Mouse (Mus musculus) cerebellum, adult 9-10 months (tissue): ENCODE measurements at regions not wholly inside any gene's neighbourhood (a gene's known extent, or its start where the extent isn't known, plus 50 kb on each side); places are given as distances from the start of the nearest gene placed in this dataset.

Experiments used
- DNase-seq: peaks from one replicate; pipeline ENCODE4 v3.0.0; 2022

GRCm38 (mm10) chr9:40617676-40618062 is 52.7 kb upstream of the Gm21915 start:
- no peak for DNase-seq

- no peak for DNase-seq
Observed at GRCm38 (mm10) chr9:40617036-40617675, 53.3 kb upstream of the Gm21915 start.

- DNase-seq: peak; percentile 91
Observed at GRCm38 (mm10) chr9:40616426-40617035, 53.9 kb upstream of the Gm21915 start.

GRCm38 (mm10) chr9:40615891-40616290 is 54.5 kb upstream of the Gm21915 start:
- no peak for DNase-seq

- no peak for DNase-seq
Observed at GRCm38 (mm10) chr9:40614071-40614470, 56.3 kb upstream of the Gm21915 start.

- no peak for DNase-seq
Observed at GRCm38 (mm10) chr9:40613182-40613581, 57.2 kb upstream of the Gm21915 start.

- DNase-seq: no peak
Observed at GRCm38 (mm10) chr9:40612755-40613154, 57.7 kb upstream of the Gm21915 start.

GRCm38 (mm10) chr9:40612312-40612711 is 58.1 kb upstream of the Gm21915 start:
- no peak for DNase-seq

- DNase-seq: no peak
Observed at GRCm38 (mm10) chr9:40611626-40612025, 58.8 kb upstream of the Gm21915 start.

- DNase-seq: no peak
Observed at GRCm38 (mm10) chr9:40608596-40608995, 61.8 kb upstream of the Gm21915 start.

- DNase-seq: no peak
Observed at GRCm38 (mm10) chr9:40607941-40608340, 62.5 kb upstream of the Gm21915 start.

GRCm38 (mm10) chr9:40603521-40603920 is 66.9 kb upstream of the Gm21915 start:
- DNase-seq: no peak

GRCm38 (mm10) chr9:40598431-40598831 is 67.2 kb upstream of the Gramd1b start:
- no peak for DNase-seq

GRCm38 (mm10) chr9:40587421-40587820 is 56.2 kb upstream of the Gramd1b start:
- no peak for DNase-seq

- DNase-seq: no peak
Observed at GRCm38 (mm10) chr9:40586581-40586980, 55.4 kb upstream of the Gramd1b start.

GRCm38 (mm10) chr9:40583554-40583953 is 52.4 kb upstream of the Gramd1b start:
- peak; percentile 96 for DNase-seq

GRCm38 (mm10) chr9:40581854-40582253 is 50.7 kb upstream of the Gramd1b start:
- DNase-seq: no peak
